Mouse (Mus musculus) testis, adult 2 months (tissue): ENCODE measurements around the gene Gng7. TPM values are rescaled to one million over a fixed set of nuclear protein-coding genes. Genes with fewer than 3 reads are reported as not detected.
A peak's percentile ranks its signal among the peaks of the same experiment; 100 is the strongest.

Experiments used
- H3K27ac ChIP-seq: fragments of 200-500 bp; 2 replicates; pipeline ENCODE4 v1.5.1; 2012; ENCODE audit warnings: low read depth, low read length; ENCODE audit not compliant: control insufficient read depth, insufficient read depth
- H3K27me3 ChIP-seq: fragments of 200-500 bp; 2 replicates; pipeline ENCODE4 v1.6.1; 2012; ENCODE audit warnings: mild to moderate bottlenecking, low read length, moderate library complexity; ENCODE audit not compliant: control insufficient read depth, insufficient read depth
- H3K36me3 ChIP-seq: fragments of 200-500 bp; 2 replicates; pipeline ENCODE4 v1.6.1; 2012; ENCODE audit warnings: mild to moderate bottlenecking, low read length; ENCODE audit not compliant: control insufficient read depth, insufficient read depth
- H3K4me1 ChIP-seq: fragments of 200-500 bp; 2 replicates; pipeline ENCODE4 v1.6.1; 2012; ENCODE audit warnings: low read length; ENCODE audit not compliant: control insufficient read depth, insufficient read depth
- H3K4me3 ChIP-seq: fragments of 200-500 bp; 2 replicates; pipeline ENCODE4 v1.5.1; 2012; ENCODE audit warnings: low read depth, mild to moderate bottlenecking, low read length, moderate library complexity, mixed read lengths; ENCODE audit not compliant: control insufficient read depth
- CTCF ChIP-seq: fragments of 200-500 bp; IDR thresholded peaks from 2 replicates; pipeline ENCODE4 v1.5.1; 2012; ENCODE audit warnings: low read depth, mild to moderate bottlenecking, inconsistent platforms, low read length, moderate library complexity; ENCODE audit not compliant: control insufficient read depth, insufficient read depth, insufficient replicate concordance
- POLR2A ChIP-seq: fragments of 200-500 bp; IDR thresholded peaks from 2 replicates; pipeline ENCODE4 v1.6.1; 2012; ENCODE audit warnings: low read depth, mild to moderate bottlenecking, inconsistent platforms, low read length, moderate library complexity; ENCODE audit not compliant: control insufficient read depth
- polyA plus RNA-seq: library from polyadenylated mRNA; depleted of rRNA; stranded (reverse); fragments of >200 nt; gene quantifications from 2 replicates; pipeline ENCODE4 v1.2.3, GENCODE M21; 2012

The Gng7 gene
- polyA plus RNA-seq, 1 experiment: 1.0 TPM

GRCm38 (mm10) chr10:80933421-80933979 is 81.2 kb downstream of the Gng7 start:
- H3K4me1 ChIP-seq: peaks cover 43% of the 10 kb centered on the region
- no peak overlapping the region for H3K27ac ChIP-seq
- peak overlapping the region; percentile 25 for H3K4me3 ChIP-seq
- no peaks in the 10 kb centered on the region for H3K36me3 ChIP-seq
- no peaks in the 10 kb centered on the region for H3K27me3 ChIP-seq
- TF ChIP-seq POLR2A: no peak
- no peak for TF ChIP-seq CTCF

- H3K27me3 ChIP-seq: no peaks in the 10 kb centered on the region
- no peak for TF ChIP-seq POLR2A
- no peak for TF ChIP-seq CTCF
- H3K27ac ChIP-seq: no peak overlapping the region
- H3K4me3 ChIP-seq: no peak overlapping the region
- peaks cover 44% of the 10 kb centered on the region for H3K4me1 ChIP-seq
- no peaks in the 10 kb centered on the region for H3K36me3 ChIP-seq
Measured at GRCm38 (mm10) chr10:80932700-80933420, 81.9 kb downstream of the Gng7 start.

- Histone ChIP-seq H3K36me3 (no peaks in the 10 kb centered on the region), H3K27ac (no peak overlapping the region), H3K27me3 (no peaks in the 10 kb centered on the region), H3K4me3 (peak overlapping the region; percentile 61), H3K4me1 (peaks cover 41% of the 10 kb centered on the region)
- TF ChIP-seq CTCF (no peak), POLR2A (no peak)
Measured at GRCm38 (mm10) chr10:80932206-80932605, 82.5 kb downstream of the Gng7 start.

GRCm38 (mm10) chr10:80931695-80932094 is 83.0 kb downstream of the Gng7 start:
- TF ChIP-seq POLR2A (no peak), CTCF (no peak)
- no peaks in the 10 kb centered on the region for H3K27me3 ChIP-seq
- no peak overlapping the region for H3K27ac ChIP-seq

GRCm38 (mm10) chr10:80931153-80931671 is 83.5 kb downstream of the Gng7 start:
- TF ChIP-seq POLR2A (no peak), CTCF (no peak)
- Histone ChIP-seq H3K4me1 (peaks cover 41% of the 10 kb centered on the region), H3K27ac (no peak overlapping the region), H3K27me3 (no peaks in the 10 kb centered on the region), H3K4me3 (peak overlapping the region; percentile 89), H3K36me3 (no peaks in the 10 kb centered on the region)

More at GRCm38 (mm10) chr10:80931695-80932094, 83.0 kb downstream of the Gng7 start:
- Histone ChIP-seq H3K36me3 (no peaks in the 10 kb centered on the region), H3K4me1 (peaks cover 41% of the 10 kb centered on the region), H3K4me3 (peak overlapping the region; percentile 61)

- peak overlapping the region; percentile 89 for H3K4me3 ChIP-seq
- no peaks in the 10 kb centered on the region for H3K36me3 ChIP-seq
- H3K27me3 ChIP-seq: no peaks in the 10 kb centered on the region
- H3K4me1 ChIP-seq: peaks cover 43% of the 10 kb centered on the region
- TF ChIP-seq POLR2A (no peak), CTCF (no peak)
- peak overlapping the region; percentile 80 for H3K27ac ChIP-seq
Measured at GRCm38 (mm10) chr10:80930361-80931152, 84.2 kb downstream of the Gng7 start.

GRCm38 (mm10) chr10:80929299-80930226 is 85.2 kb downstream of the Gng7 start, which contains the start of gene Gadd45b:
Gene Gadd45b (plus strand): TSS chr10:80930073.
- Histone ChIP-seq H3K27ac (peak within 1 kb of the TSS; percentile 80), H3K4me1 (peaks cover 45% of the 10 kb centered on the region), H3K4me3 (peak within 1 kb of the TSS; percentile 89), H3K27me3 (no peaks in the 10 kb centered on the region), H3K36me3 (no peaks in the 10 kb centered on the region)
- TF ChIP-seq CTCF (no peak), POLR2A (peak; percentile 99)
